Mouse (Mus musculus): Measurements from ENCODE around the gene Casp3. TPM values are rescaled to one million over a fixed set of nuclear protein-coding genes. Genes with fewer than 3 reads are reported as not detected.

Gene Casp3
- polyA plus RNA-seq, 1 experiment from 2014 or later, result 94.6 TPM

Other genes starting within 250 kb of the Casp3 start
- gene Acsl1, start 146.3 kb upstream of the Casp3 start, polyA plus RNA-seq (2016; fragmentation: Nextera tagmentation; extraction: Ambion mirVana), result 42.5 and 44.1 TPM in 2 replicates
- gene Cenpu, start 65.3 kb upstream of the Casp3 start, polyA plus RNA-seq (2016; fragmentation: Nextera tagmentation; extraction: Ambion mirVana), result 20.7 and 22.2 TPM in 2 replicates
- gene Primpol, start 79 bp upstream of the Casp3 start, polyA plus RNA-seq (2016; fragmentation: Nextera tagmentation; extraction: Ambion mirVana), result 11.7 and 13.1 TPM in 2 replicates
- 14.8 and 17.5 TPM in 2 replicates for gene Irf2, start 122.4 kb downstream of the Casp3 start, polyA plus RNA-seq (2016; fragmentation: Nextera tagmentation; extraction: Ambion mirVana)

All from liver, embryonic 12.5 days (tissue).